Mouse (Mus musculus) ZHBTc4 (cell line): ENCODE measurements at regions not wholly inside any gene's neighbourhood (a gene's known extent, or its start where the extent isn't known, plus 50 kb on each side); places are given as distances from the start of the nearest gene placed in this dataset.

Experiments
- DNase-seq: peaks from one replicate; pipeline ENCODE4 v3.0.0-alpha.2; 2011; ENCODE audit warnings: low read depth, low spot score

DNA sequence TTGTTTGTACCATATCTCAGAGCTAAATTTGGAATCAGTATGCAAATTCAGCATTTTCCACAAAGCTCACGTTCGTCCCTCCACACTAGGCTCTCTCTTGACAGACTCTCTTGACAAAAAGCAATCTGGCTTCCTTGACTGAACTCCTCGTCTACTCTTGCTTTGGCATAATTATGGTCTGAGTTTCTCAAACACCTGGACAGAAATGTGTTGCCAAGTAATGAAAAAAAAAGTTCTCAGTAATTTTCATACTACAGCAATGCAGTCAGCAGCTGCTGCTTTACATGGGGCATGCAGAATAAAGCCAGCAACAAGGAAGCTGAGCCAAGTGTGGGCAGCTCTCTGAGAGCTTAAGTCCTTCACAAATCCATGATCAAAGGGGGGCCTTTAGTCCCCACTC lies 932.7 kb downstream of the Galc start:
- no peak for DNase-seq

- no peak for DNase-seq
Measured at GRCm38 (mm10) chr12:97312282-97313040, 946.8 kb downstream of the Galc start.

- DNase-seq = no peak
Measured at GRCm38 (mm10) chr12:97278792-97279191, 980.5 kb downstream of the Galc start.

GRCm38 (mm10) chr12:97278331-97278730 lies 980.9 kb downstream of the Galc start:
- DNase-seq = no peak
